Mouse (Mus musculus) G1E (cell line): ENCODE results near the gene Gpha2.
A peak's percentile ranks its signal among the peaks of the same experiment; 100 is the strongest.

ENCODE experiments used
- CTCF ChIP-seq: IDR thresholded peaks from 2 replicates; pipeline ENCODE4 v1.5.1; 2012; ENCODE audit warnings: low read depth, low read length, inconsistent platforms, mixed read lengths
- GATA1 ChIP-seq: IDR thresholded peaks from 2 replicates; pipeline ENCODE4 v1.6.1; 2012; ENCODE audit warnings: borderline replicate concordance, low read length, inconsistent platforms, mixed read lengths
- GATA2 ChIP-seq: IDR thresholded peaks from 2 replicates; pipeline ENCODE4 v1.6.1; 2012; ENCODE audit warnings: low read depth, low read length, inconsistent platforms, borderline replicate concordance
- TAL1 ChIP-seq: conservative IDR thresholded peaks from 2 replicates; pipeline ENCODE4 v1.6.1; 2012; ENCODE audit warnings: low read depth, low read length, inconsistent platforms, mixed read lengths

GRCm38 (mm10) chr19:6276426-6277421 is 50.5 kb downstream of the Gpha2 start, which contains the start of gene Ehd1:
- TF ChIP-seq CTCF (peak; percentile 41; the same call in 1 of the 2 replicates), GATA1 (no peak), TAL1 (no peak), GATA2 (no peak)
